Mouse (Mus musculus): Measurements from ENCODE around the gene Coro2b. TPM values are rescaled to one million over a fixed set of nuclear protein-coding genes. Genes with fewer than 3 reads are reported as not detected.

Gene Coro2b
- polyA plus RNA-seq, 1 experiment from 2014 or later = 11.0 TPM

GRCm38 (mm10) chr9:62526858-62527257 lies 10.0 kb downstream of the Coro2b start:
- Histone ChIP-seq H3K9ac (ENCODE audit: low read depth, low read length) (no peak overlapping the region), H3K4me2 (ENCODE audit: low read length) (no peak overlapping the region), H3K9me3 (replicated peaks; ENCODE audit: low read length) (no peaks in the 10 kb centered on the region), H3K27me3 (ENCODE audit: insufficient read depth, low read length) (no peaks in the 10 kb centered on the region), H3K36me3 (ENCODE audit: insufficient read depth, low read length) (no peaks in the 10 kb centered on the region), H3K27ac (0 out of 2 replicates have a peak overlapping the region, but pooled peaks have one; percentile 13), H3K4me3 (replicated peaks; ENCODE audit: low read depth, low read length) (no peak overlapping the region), H3K4me1 (replicated peaks; ENCODE audit: insufficient read depth, low read length) (peaks cover 26% of the 10 kb centered on the region)
- no peak for ATAC-seq (replicated peaks; ENCODE audit: low FRiP score, low read depth)
- 83% methylated on average over 8 of the region's 8 CpGs for WGBS
- DNase-seq (ENCODE audit: low spot score) = no peak
- TF ChIP-seq CTCF (IDR thresholded peaks at IDR 0.05; ENCODE audit: low read depth) = no peak

GRCm38 (mm10) chr9:62526451-62526850 lies 10.4 kb downstream of the Coro2b start:
- WGBS = 8% methylated on average over 3 of the region's 3 CpGs
- Histone ChIP-seq H3K9me3 (replicated peaks; ENCODE audit: low read length) (no peaks in the 10 kb centered on the region), H3K4me1 (replicated peaks; ENCODE audit: insufficient read depth, low read length) (peaks cover 26% of the 10 kb centered on the region), H3K4me2 (ENCODE audit: low read length) (no peak overlapping the region), H3K27ac (0 out of 2 replicates have a peak overlapping the region, but pooled peaks have one; percentile 13), H3K4me3 (replicated peaks; ENCODE audit: low read depth, low read length) (no peak overlapping the region), H3K9ac (ENCODE audit: low read depth, low read length) (no peak overlapping the region), H3K36me3 (ENCODE audit: insufficient read depth, low read length) (no peaks in the 10 kb centered on the region), H3K27me3 (ENCODE audit: insufficient read depth, low read length) (no peaks in the 10 kb centered on the region)
- no peak for ATAC-seq (replicated peaks; ENCODE audit: low FRiP score, low read depth)
- DNase-seq (ENCODE audit: low spot score) = no peak
- TF ChIP-seq CTCF (IDR thresholded peaks at IDR 0.05; ENCODE audit: low read depth) = no peak

- H3K9me3 ChIP-seq (replicated peaks; ENCODE audit: low read length) = no peaks in the 10 kb centered on the region
- no peaks in the 10 kb centered on the region for H3K36me3 ChIP-seq (ENCODE audit: insufficient read depth, low read length)
- peaks cover 27% of the 10 kb centered on the region for H3K4me1 ChIP-seq (replicated peaks; ENCODE audit: insufficient read depth, low read length)
- no peak overlapping the region for H3K4me3 ChIP-seq (replicated peaks; ENCODE audit: low read depth, low read length)
- H3K27ac ChIP-seq = no peak overlapping the region
- no peak overlapping the region for H3K9ac ChIP-seq (ENCODE audit: low read depth, low read length)
- DNase-seq (ENCODE audit: low spot score) (no peak), ATAC-seq (replicated peaks; ENCODE audit: low FRiP score, low read depth) (no peak)
- 69% methylated on average over 4 of the region's 4 CpGs for WGBS
- H3K4me2 ChIP-seq (ENCODE audit: low read length) = no peak overlapping the region
- H3K27me3 ChIP-seq (ENCODE audit: insufficient read depth, low read length) = no peaks in the 10 kb centered on the region
- no peak for TF ChIP-seq CTCF (IDR thresholded peaks at IDR 0.05; ENCODE audit: low read depth)
Measured at GRCm38 (mm10) chr9:62524761-62525308, 12.0 kb downstream of the Coro2b start.

GRCm38 (mm10) chr9:62522791-62523471 lies 13.9 kb downstream of the Coro2b start:
- H3K36me3 ChIP-seq (ENCODE audit: insufficient read depth, low read length) = no peaks in the 10 kb centered on the region
- peak overlapping the region; percentile 68 for H3K27ac ChIP-seq
- no peak for TF ChIP-seq CTCF (IDR thresholded peaks at IDR 0.05; ENCODE audit: low read depth)
- WGBS = 48% methylated on average over 15 of the region's 15 CpGs
- peak overlapping the region; percentile 30 for H3K4me2 ChIP-seq (ENCODE audit: low read length)
- no peak overlapping the region for H3K9ac ChIP-seq (ENCODE audit: low read depth, low read length)
- ATAC-seq (replicated peaks; ENCODE audit: low FRiP score, low read depth) (no peak), DNase-seq (ENCODE audit: low spot score) (peak; percentile 68)
- H3K27me3 ChIP-seq (ENCODE audit: insufficient read depth, low read length) = no peaks in the 10 kb centered on the region
- no peak overlapping the region for H3K4me3 ChIP-seq (replicated peaks; ENCODE audit: low read depth, low read length)
- H3K9me3 ChIP-seq (replicated peaks; ENCODE audit: low read length) = no peaks in the 10 kb centered on the region
- H3K4me1 ChIP-seq (replicated peaks; ENCODE audit: insufficient read depth, low read length) = peaks cover 27% of the 10 kb centered on the region

GRCm38 (mm10) chr9:62522211-62522610 lies 14.6 kb downstream of the Coro2b start:
- DNase-seq (ENCODE audit: low spot score) (peak; percentile 43), ATAC-seq (replicated peaks; ENCODE audit: low FRiP score, low read depth) (no peak)
- Histone ChIP-seq H3K4me3 (replicated peaks; ENCODE audit: low read depth, low read length) (no peak overlapping the region), H3K27me3 (ENCODE audit: insufficient read depth, low read length) (no peaks in the 10 kb centered on the region), H3K4me2 (ENCODE audit: low read length) (no peak overlapping the region), H3K27ac (peak overlapping the region; percentile 68), H3K9ac (ENCODE audit: low read depth, low read length) (no peak overlapping the region), H3K4me1 (replicated peaks; ENCODE audit: insufficient read depth, low read length) (peaks cover 27% of the 10 kb centered on the region), H3K9me3 (replicated peaks; ENCODE audit: low read length) (no peaks in the 10 kb centered on the region), H3K36me3 (ENCODE audit: insufficient read depth, low read length) (no peaks in the 10 kb centered on the region)
- 47% methylated on average over 5 of the region's 5 CpGs for WGBS
- no peak for TF ChIP-seq CTCF (IDR thresholded peaks at IDR 0.05; ENCODE audit: low read depth)

GRCm38 (mm10) chr9:62521541-62521940 lies 15.3 kb downstream of the Coro2b start:
- no peaks in the 10 kb centered on the region for H3K27me3 ChIP-seq (ENCODE audit: insufficient read depth, low read length)
- WGBS = 37% methylated on average over 9 of the region's 9 CpGs

More at GRCm38 (mm10) chr9:62521541-62521940, 15.3 kb downstream of the Coro2b start:
- Histone ChIP-seq H3K36me3 (ENCODE audit: insufficient read depth, low read length) (no peaks in the 10 kb centered on the region), H3K9ac (ENCODE audit: low read depth, low read length) (no peak overlapping the region), H3K27ac (peak overlapping the region; percentile 58), H3K4me3 (replicated peaks; ENCODE audit: low read depth, low read length) (no peak overlapping the region), H3K9me3 (replicated peaks; ENCODE audit: low read length) (no peaks in the 10 kb centered on the region), H3K4me1 (replicated peaks; ENCODE audit: insufficient read depth, low read length) (peaks cover 21% of the 10 kb centered on the region; the same call in 1 of the 2 replicates), H3K4me2 (ENCODE audit: low read length) (no peak overlapping the region)
- no peak for DNase-seq (ENCODE audit: low spot score)
- no peak for TF ChIP-seq CTCF (IDR thresholded peaks at IDR 0.05; ENCODE audit: low read depth)
- no peak for ATAC-seq (replicated peaks; ENCODE audit: low FRiP score, low read depth)
